Mouse (Mus musculus): ENCODE data around the gene Mlx. TPM values are rescaled to one million over a fixed set of nuclear protein-coding genes. Genes with fewer than 3 reads are reported as not detected.

The Mlx gene
- polyA plus RNA-seq, 1 experiment from 2014 or later = 52.0 TPM

DNA sequence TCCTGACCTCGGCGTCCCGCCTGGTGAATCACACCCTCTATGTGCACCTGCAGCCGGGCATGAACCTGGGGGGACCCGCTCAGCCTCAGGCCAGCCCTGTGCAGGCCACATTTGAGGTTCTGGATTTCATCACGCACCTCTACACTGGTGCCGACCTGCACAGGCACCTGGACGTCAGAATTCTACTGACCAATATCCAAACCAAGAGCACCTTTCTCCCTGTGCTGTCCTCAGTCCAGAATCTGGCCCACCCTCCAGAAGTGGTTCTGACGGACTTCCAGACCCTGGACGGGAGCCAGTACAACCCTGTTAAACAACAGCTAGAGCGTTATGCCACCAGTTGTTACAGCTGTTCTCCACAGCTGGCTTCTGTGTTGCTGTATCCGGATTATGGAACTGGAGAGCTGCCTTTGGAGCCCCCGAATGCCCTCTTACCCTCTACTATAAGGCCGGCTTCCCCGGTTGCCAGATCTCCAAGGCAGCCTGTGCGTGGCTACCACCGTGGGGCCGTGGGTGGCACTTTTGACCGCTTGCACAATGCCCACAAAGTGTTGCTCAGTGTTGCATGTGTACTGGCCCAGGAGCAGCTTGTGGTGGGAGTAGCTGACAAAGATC lies 3.9 kb upstream of the Mlx start:
- peaks cover 30% of the 10 kb centered on the region for H3K27me3 ChIP-seq
- peak overlapping the region; percentile 71 for H3K4me3 ChIP-seq (replicated peaks)
- peaks cover 49% of the 10 kb centered on the region for H3K4me1 ChIP-seq
- H3K36me3 ChIP-seq = peaks cover 14% of the 10 kb centered on the region; the same call in 1 of the 2 replicates
- H3K4me2 ChIP-seq (replicated peaks) = peak overlapping the region; percentile 97
- 30% methylated on average over 19 of the region's 19 CpGs for WGBS
- H3K9ac ChIP-seq = peak overlapping the region; percentile 88
- H3K9me3 ChIP-seq (replicated peaks) = no peaks in the 10 kb centered on the region
- peak overlapping the region; percentile 92 for H3K27ac ChIP-seq (replicated peaks)
- no peak for ATAC-seq (ENCODE audit: insufficient number of reproducible peaks, low FRiP score, low TSS enrichment, low read depth)

DNA sequence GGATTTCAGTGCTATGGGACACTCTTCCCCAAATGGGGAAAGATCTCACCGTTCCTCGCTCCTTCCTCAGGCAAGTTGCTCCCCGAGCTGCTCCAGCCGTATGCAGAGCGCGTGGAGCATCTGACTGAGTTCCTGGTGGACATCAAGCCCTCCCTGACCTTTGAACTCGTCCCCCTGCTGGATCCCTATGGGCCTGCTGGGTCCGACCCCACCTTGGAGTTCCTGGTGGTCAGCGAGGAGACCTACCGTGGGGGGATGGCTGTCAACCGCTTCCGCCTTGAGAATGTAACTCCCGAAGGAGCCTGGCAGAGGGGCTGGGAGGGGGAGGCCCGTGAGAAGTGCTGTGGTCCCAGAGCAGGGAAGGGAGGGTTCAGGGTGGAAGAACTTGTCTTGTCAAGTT lies 2.8 kb upstream of the Mlx start:
- H3K4me1 ChIP-seq = peaks cover 53% of the 10 kb centered on the region
- no peak overlapping the region for H3K4me3 ChIP-seq (replicated peaks)
- 73% methylated on average over 14 of the region's 14 CpGs for WGBS
- 0 out of 2 replicates have a peak overlapping the region, but pooled peaks have one; percentile 3 for H3K9ac ChIP-seq
- H3K36me3 ChIP-seq = peaks cover 22% of the 10 kb centered on the region
- no peak for ATAC-seq (ENCODE audit: insufficient number of reproducible peaks, low FRiP score, low TSS enrichment, low read depth)
- no peaks in the 10 kb centered on the region for H3K9me3 ChIP-seq (replicated peaks)
- H3K27ac ChIP-seq (replicated peaks) = no peak overlapping the region
- peaks cover 20% of the 10 kb centered on the region for H3K27me3 ChIP-seq
- no peak overlapping the region for H3K4me2 ChIP-seq (replicated peaks)

DNA sequence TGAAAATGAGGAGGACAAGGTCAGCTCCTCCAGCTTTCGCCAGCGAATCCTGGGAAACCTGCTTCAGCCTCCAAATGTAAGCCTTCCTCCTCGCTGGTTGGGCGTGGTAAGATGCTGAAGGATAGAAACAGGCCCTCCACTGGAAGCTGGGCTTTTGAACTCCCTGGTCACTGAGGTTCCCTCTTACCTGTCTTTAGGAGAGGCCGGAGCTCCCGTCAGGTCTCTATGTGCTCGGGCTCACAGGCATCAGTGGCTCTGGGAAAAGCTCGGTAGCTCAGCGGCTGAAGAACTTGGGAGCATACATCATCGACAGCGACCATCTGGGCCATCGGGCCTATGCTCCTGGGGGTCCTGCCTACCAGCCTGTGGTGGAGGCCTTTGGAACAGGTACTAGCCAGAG lies 2.3 kb upstream of the Mlx start:
- no peak overlapping the region for H3K4me2 ChIP-seq (replicated peaks)
- H3K9me3 ChIP-seq (replicated peaks) = no peaks in the 10 kb centered on the region
- no peak overlapping the region for H3K27ac ChIP-seq (replicated peaks)
- H3K9ac ChIP-seq = no peak overlapping the region
- ATAC-seq (ENCODE audit: insufficient number of reproducible peaks, low FRiP score, low TSS enrichment, low read depth) = no peak
- 90% methylated on average over 12 of the region's 12 CpGs for WGBS
- H3K4me1 ChIP-seq = peaks cover 49% of the 10 kb centered on the region
- peaks cover 14% of the 10 kb centered on the region for H3K27me3 ChIP-seq
- peaks cover 28% of the 10 kb centered on the region for H3K36me3 ChIP-seq
- no peak overlapping the region for H3K4me3 ChIP-seq (replicated peaks)

DNA sequence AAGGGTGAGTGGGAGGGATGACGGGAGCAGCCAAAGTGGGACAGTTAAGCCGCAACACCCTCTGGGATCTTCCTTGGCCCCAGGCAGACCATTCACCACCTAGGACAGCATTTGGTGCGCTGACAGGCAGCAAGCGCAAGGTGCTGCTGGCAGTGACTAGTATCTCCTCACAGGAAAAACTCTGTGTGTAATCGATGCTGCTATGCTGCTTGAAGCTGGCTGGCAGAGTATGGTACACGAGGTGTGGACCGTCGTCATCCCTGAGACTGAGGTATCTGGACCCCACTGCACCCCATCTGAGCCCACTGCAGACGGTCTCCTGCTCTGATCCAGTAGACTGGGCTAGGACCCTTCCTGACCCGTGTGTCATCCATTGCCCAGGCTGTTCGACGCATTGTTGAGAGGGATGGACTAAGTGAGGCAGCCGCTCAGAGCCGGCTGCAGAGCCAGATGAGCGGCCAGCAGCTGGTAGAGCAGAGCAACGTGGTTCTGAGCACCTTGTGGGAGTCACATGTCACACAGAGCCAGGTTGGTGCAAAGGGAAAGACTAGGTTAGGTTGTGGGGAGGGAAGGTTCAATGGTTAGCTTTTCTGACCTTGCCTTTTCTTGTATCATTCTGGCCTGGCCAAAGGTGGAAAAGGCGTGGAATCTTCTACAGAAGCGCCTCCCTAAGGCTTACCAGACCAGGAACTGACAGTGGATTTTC lies 1.3 kb upstream of the Mlx start:
- H3K27me3 ChIP-seq = peaks cover 5% of the 10 kb centered on the region; the same call in 1 of the 2 replicates
- 90% methylated on average over 18 of the region's 18 CpGs for WGBS
- H3K9ac ChIP-seq = 0 out of 2 replicates have a peak overlapping the region, but pooled peaks have one; percentile 80
- H3K36me3 ChIP-seq = peaks cover 37% of the 10 kb centered on the region
- no peak overlapping the region for H3K4me3 ChIP-seq (replicated peaks)
- no peak for ATAC-seq (ENCODE audit: insufficient number of reproducible peaks, low FRiP score, low TSS enrichment, low read depth)
- peaks cover 47% of the 10 kb centered on the region for H3K4me1 ChIP-seq
- no peak overlapping the region for H3K27ac ChIP-seq (replicated peaks)
- H3K9me3 ChIP-seq (replicated peaks) = no peaks in the 10 kb centered on the region
- H3K4me2 ChIP-seq (replicated peaks) = no peak overlapping the region

DNA sequence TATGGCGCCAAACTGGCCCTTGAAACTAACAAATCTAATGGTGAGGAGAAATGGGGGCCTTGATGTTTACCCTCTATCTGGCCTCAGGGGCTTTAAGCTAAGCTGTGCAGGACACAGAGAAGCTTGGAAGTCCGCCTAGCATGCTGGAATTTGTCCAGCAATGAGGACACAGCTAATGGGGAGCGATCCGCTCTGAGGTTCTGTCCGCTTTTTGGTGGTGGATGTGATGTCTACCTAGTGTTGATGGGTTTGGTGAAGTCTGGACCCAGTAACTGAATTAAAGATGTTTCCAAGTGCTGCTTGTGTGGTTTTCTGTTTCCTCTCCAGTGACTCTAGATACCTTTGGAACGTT lies 778 bp upstream of the Mlx start:
- peak overlapping the region; percentile 87 for H3K27ac ChIP-seq (replicated peaks)
- H3K36me3 ChIP-seq = peaks cover 42% of the 10 kb centered on the region
- H3K4me1 ChIP-seq = peaks cover 46% of the 10 kb centered on the region
- H3K9ac ChIP-seq = peak overlapping the region; percentile 80
- peak overlapping the region; percentile 92 for H3K4me2 ChIP-seq (replicated peaks)
- ATAC-seq (ENCODE audit: insufficient number of reproducible peaks, low FRiP score, low TSS enrichment, low read depth) = no peak
- 78% methylated on average over 6 of the region's 6 CpGs for WGBS
- 0 out of 2 replicates have a peak, but pooled peaks cover under 1% of the 10 kb centered on the region for H3K27me3 ChIP-seq
- H3K9me3 ChIP-seq (replicated peaks) = no peaks in the 10 kb centered on the region
- peak overlapping the region; percentile 72 for H3K4me3 ChIP-seq (replicated peaks)

DNA sequence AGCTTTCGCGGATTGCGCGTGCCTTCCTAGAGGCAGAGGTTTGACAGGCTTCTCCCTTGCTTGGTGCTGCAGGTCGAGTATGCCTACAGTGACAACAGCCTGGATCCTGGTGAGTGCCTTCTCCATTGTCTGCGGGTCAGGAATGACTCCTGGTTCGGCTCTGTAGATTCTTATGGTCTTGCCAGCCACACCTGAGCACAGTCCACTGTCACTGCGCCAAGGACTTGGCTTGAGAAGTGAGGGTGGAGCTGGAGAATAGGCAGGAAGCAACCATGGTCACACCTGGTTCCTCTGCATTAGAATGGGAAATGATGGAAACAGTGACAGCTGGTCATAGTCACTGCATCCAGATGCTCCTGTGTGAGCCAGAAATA lies 592 bp downstream of the Mlx start:
- peak overlapping the region; percentile 80 for H3K9ac ChIP-seq
- no peaks in the 10 kb centered on the region for H3K27me3 ChIP-seq
- H3K27ac ChIP-seq (replicated peaks) = peak overlapping the region; percentile 87
- ATAC-seq (ENCODE audit: insufficient number of reproducible peaks, low FRiP score, low TSS enrichment, low read depth) = no peak
- no peaks in the 10 kb centered on the region for H3K9me3 ChIP-seq (replicated peaks)
- WGBS = 6% methylated on average over 8 of the region's 8 CpGs
- peaks cover 55% of the 10 kb centered on the region for H3K36me3 ChIP-seq
- H3K4me2 ChIP-seq (replicated peaks) = peak overlapping the region; percentile 92
- peaks cover 39% of the 10 kb centered on the region for H3K4me1 ChIP-seq
- peak overlapping the region; percentile 72 for H3K4me3 ChIP-seq (replicated peaks)

DNA sequence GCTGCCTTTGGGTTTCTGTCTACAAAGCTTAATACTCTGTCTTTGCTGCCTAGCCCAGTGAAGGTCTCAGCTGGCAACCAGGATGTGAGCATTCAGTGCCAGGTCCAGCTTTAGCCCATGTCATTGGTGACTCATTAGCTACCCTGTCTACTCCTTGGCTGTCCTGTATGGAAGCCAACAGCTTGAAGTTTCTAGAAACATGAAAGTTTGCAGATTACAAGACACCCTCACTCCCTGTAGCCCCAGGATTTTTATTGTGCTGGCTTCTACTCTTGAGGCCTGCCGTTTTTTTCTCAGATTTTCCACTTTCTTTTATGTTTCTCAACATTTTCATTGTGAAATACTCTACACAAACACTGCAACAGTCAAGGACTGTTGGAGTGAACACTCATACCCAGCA lies 2.9 kb downstream of the Mlx start:
- no peak for ATAC-seq (ENCODE audit: insufficient number of reproducible peaks, low FRiP score, low TSS enrichment, low read depth)
- Histone ChIP-seq H3K27me3 (no peaks in the 10 kb centered on the region), H3K4me2 (replicated peaks) (no peak overlapping the region), H3K9ac (no peak overlapping the region), H3K36me3 (peaks cover 62% of the 10 kb centered on the region), H3K9me3 (replicated peaks) (no peaks in the 10 kb centered on the region), H3K4me1 (peaks cover 39% of the 10 kb centered on the region), H3K4me3 (replicated peaks) (no peak overlapping the region), H3K27ac (replicated peaks) (no peak overlapping the region)
- WGBS = 86% methylated on average over 1 of the region's 1 CpGs

DNA sequence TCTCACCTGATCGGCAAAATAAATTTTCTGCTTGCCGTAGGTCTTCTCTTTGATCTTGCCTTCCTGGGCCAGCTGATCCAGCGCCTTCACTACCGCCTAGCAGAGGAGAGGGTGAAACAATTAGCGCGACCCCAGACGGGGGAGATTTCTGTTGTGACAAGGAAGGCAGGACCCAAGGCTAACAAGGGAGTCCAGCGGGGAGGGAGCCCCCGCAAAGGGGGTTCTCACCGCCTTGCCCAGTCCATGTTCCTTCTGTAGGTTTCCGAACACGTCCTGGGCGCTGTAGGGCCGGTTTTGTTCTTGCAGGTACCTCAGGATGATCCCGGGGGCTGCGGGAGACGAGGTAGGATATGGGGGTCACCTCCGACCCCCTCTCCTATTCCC lies 7.8 kb downstream of the Mlx start:
- Histone ChIP-seq H3K9ac (peak overlapping the region; percentile 65), H3K4me1 (peaks cover 19% of the 10 kb centered on the region), H3K9me3 (replicated peaks) (no peaks in the 10 kb centered on the region), H3K27me3 (no peaks in the 10 kb centered on the region), H3K36me3 (peaks cover 73% of the 10 kb centered on the region), H3K4me3 (replicated peaks) (peak overlapping the region; percentile 94), H3K4me2 (replicated peaks) (peak overlapping the region; percentile 87), H3K27ac (replicated peaks) (peak overlapping the region; percentile 95; the same call in 1 of the 2 replicates)
- WGBS = 1% methylated on average over 18 of the region's 18 CpGs
- peak; percentile 34; the same call in 1 of the 2 replicates for ATAC-seq (ENCODE audit: insufficient number of reproducible peaks, low FRiP score, low TSS enrichment, low read depth)

DNA sequence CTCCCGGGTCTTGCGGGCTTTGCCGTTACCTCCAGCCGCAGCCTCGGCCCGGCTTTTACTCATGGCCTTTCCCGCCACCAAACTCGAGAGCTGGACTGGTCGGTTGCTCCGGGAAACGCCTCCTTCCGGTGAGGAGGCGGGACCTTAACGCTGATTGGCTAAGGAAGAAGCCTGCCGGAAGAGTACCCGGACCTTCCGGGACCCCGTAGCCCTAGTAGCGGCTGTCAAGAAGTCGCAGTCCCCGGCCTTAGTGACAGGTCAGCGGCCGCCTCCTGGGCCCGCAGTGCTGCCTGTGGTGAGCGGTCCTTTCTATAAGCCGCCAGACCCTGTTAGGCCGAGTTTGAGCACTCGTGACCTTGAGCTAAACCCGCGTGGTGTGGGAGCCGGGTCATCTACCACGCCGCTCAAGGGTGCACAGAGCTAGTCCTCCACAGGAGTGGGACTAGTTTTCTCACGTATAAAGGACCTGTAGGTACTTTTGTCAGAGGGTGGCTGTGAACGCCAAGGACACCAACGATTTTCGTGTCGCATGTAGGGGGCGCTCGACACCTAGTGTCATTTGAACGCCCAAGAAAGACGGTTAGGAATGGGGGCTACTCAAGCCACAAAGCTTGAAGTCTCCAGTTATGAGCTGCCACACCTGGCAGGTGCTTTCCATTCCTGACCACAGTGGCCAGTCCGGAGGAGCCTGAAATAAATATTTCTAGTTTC lies 8.4 kb downstream of the Mlx start, which contains the start of gene Psmc3ip:
Gene Psmc3ip (minus strand): TSS at position 123 of the 711 bp plus-strand sequence.
- no peaks in the 10 kb centered on the region for H3K9me3 ChIP-seq (replicated peaks)
- no peaks in the 10 kb centered on the region for H3K27me3 ChIP-seq
- ATAC-seq (ENCODE audit: insufficient number of reproducible peaks, low FRiP score, low TSS enrichment, low read depth) = peak; percentile 90
- H3K9ac ChIP-seq = peak within 1 kb of the TSS; percentile 65
- peaks cover 73% of the 10 kb centered on the region for H3K36me3 ChIP-seq
- under 1% methylated on average over 43 of the region's 43 CpGs for WGBS
- H3K4me3 ChIP-seq (replicated peaks) = peak within 1 kb of the TSS; percentile 94
- H3K4me2 ChIP-seq (replicated peaks) = peak within 1 kb of the TSS; percentile 87
- peak within 1 kb of the TSS; percentile 95 for H3K27ac ChIP-seq (replicated peaks)
- H3K4me1 ChIP-seq = peaks cover 19% of the 10 kb centered on the region

DNA sequence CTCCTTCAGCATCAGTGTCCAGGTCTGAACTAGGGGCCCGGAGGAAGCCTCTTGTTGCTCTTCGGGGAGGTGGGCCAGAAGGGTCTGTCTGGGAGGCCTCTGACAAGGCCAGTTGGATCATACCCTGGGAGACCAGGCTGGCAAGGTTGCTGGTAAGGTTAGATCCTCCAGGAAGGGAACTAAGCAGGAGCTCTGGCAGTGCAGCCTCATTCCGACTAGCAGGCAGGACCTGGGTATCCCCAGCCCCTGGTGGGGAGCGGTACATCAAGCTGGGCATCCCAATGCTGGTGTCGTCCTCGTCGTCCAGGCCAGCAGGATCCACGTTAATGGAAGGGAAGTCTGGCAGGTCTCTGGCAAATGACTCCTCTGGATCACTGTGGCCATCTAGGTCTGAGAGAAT lies 11.2 kb downstream of the Mlx start:
- no peak overlapping the region for H3K4me2 ChIP-seq (replicated peaks)
- H3K27me3 ChIP-seq = no peaks in the 10 kb centered on the region
- ATAC-seq (ENCODE audit: insufficient number of reproducible peaks, low FRiP score, low TSS enrichment, low read depth) = no peak
- H3K9me3 ChIP-seq (replicated peaks) = no peaks in the 10 kb centered on the region
- H3K4me1 ChIP-seq = peaks cover 19% of the 10 kb centered on the region
- WGBS = 89% methylated on average over 8 of the region's 8 CpGs
- H3K9ac ChIP-seq = no peak overlapping the region
- H3K36me3 ChIP-seq = peaks cover 68% of the 10 kb centered on the region
- H3K27ac ChIP-seq (replicated peaks) = no peak overlapping the region
- no peak overlapping the region for H3K4me3 ChIP-seq (replicated peaks)

DNA sequence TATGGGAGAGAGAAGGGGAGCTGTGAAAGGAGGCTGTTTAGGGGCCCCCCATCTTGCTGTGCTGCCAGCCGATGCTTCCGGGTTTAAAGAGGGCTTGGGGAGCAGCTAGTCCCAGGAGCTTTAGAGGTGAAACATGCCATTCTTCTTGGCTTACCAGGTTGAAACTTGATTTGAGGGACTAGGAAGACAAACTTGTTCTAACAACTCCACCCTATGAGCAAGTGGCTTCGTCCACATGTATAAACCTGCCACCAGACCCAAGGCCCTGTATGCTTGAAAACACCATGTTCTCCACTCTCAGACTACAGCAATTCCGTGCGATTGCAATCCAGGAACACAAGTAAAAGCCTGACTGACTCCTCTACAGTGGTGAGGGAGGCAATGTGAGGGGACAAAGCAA lies 15.9 kb downstream of the Mlx start:
- Histone ChIP-seq H3K4me2 (replicated peaks) (no peak overlapping the region), H3K9me3 (replicated peaks) (no peaks in the 10 kb centered on the region), H3K4me1 (no peaks in the 10 kb centered on the region), H3K27me3 (no peaks in the 10 kb centered on the region), H3K9ac (no peak overlapping the region), H3K27ac (replicated peaks) (peak overlapping the region; percentile 79), H3K36me3 (peaks cover 69% of the 10 kb centered on the region), H3K4me3 (replicated peaks) (no peak overlapping the region)
- no peak for ATAC-seq (ENCODE audit: insufficient number of reproducible peaks, low FRiP score, low TSS enrichment, low read depth)
- 64% methylated on average over 5 of the region's 5 CpGs for WGBS
